ENCODE assay signal across 14 mouse cellular contexts in genomic region chr2:60923756-60924544, GRCm38 (mm10). TPM values are rescaled to one million over a fixed set of nuclear protein-coding genes. Genes with fewer than 3 reads are reported as not detected.
DNase-seq lines count a peak whose midpoint lies in the region; ATAC-seq lines count a peak whose summit lies in the region.
"Had no signal": no experiment of that assay in that cellular context is flagged by ENCODE, and none has a peak within 500 bp of the region (broad histone marks: within the 10 kb centered on the region; RNA-seq: fewer than 3 reads in every experiment).

No protein-coding gene starts in this region.

- WGBS in heart, embryonic 14.5 days: 44% methylated on average over 11 of the region's 11 CpGs

- no peak for DNase-seq in heart, postnatal 36 days
- peak; percentile 50 for DNase-seq in 3T3-L1 (ENCODE audit: low read depth, low spot score)
- no peak for DNase-seq in retina, embryonic 14.5 days (ENCODE audit: low spot score)
- no peak for DNase-seq in left cerebral cortex, postnatal 36 days (ENCODE audit: low spot score in 2 of 2)
- DNase-seq: adrenal gland, postnatal 10 days; cerebellum, postnatal 36 days; kidney, postnatal 10 days had no signal

- peak overlapping the region; percentile 9 to 79; a peak in 3 of 4 replicates for H3K27ac ChIP-seq in heart, embryonic 14.5 days (replicated peaks in 1 of 2; ENCODE audit: control insufficient read depth in 1 of 2, insufficient read depth in 1 of 2, low read depth in 2 of 2, low read length in 2 of 2)
- H3K27ac ChIP-seq: forebrain, embryonic 15.5 days; limb, embryonic 12.5 days; midbrain, embryonic 13.5 days had no signal

- no peak for ATAC-seq in heart, embryonic 14.5 days (ENCODE audit: insufficient number of reproducible peaks, insufficient read depth, low FRiP score, low read depth)
- peak; percentile 85 for ATAC-seq in CD4-positive, CD25-positive, alpha-beta regulatory T cell, adult 4 months
- peak; percentile 17; the same call in 1 of the 2 replicates for ATAC-seq in megakaryocyte, adult 5-6 weeks (ENCODE audit: poor library complexity, severe bottlenecking)
- ATAC-seq: forebrain, embryonic 15.5 days; midbrain, embryonic 13.5 days had no signal

- no peaks in the 10 kb centered on the region for H3K27me3 ChIP-seq in heart, embryonic 14.5 days (ENCODE audit: control insufficient read depth, insufficient read depth, low read length)
- H3K27me3 ChIP-seq: embryonic facial prominence, embryonic 15.5 days; forebrain, embryonic 15.5 days; limb, embryonic 12.5 days; midbrain, embryonic 13.5 days had no signal

- no peaks in the 10 kb centered on the region for H3K9me3 ChIP-seq in heart, embryonic 14.5 days (ENCODE audit: control insufficient read depth, low read length)
- H3K9me3 ChIP-seq: embryonic facial prominence, embryonic 15.5 days; forebrain, embryonic 15.5 days; limb, embryonic 12.5 days; midbrain, embryonic 13.5 days had no signal

- H3K4me2 ChIP-seq in heart, embryonic 14.5 days (ENCODE audit: low read length): peak overlapping the region; percentile 13; the same call in 1 of the 2 replicates
- H3K4me2 ChIP-seq: embryonic facial prominence, embryonic 15.5 days; forebrain, embryonic 15.5 days; limb, embryonic 12.5 days; midbrain, embryonic 13.5 days had no signal

- intact Hi-C loops in heart, postnatal 36 days (cut with DNase I): loop anchor here (2.0 kb wide), 2 partner anchors 39 to 43 kb away; partner anchors contain the start of gene Rbms1
- intact Hi-C loops in left cerebral cortex, postnatal 36 days (cut with DNase I): no loop called here

- no peak overlapping the region; the same call in 1 of the 2 replicates for H3K9ac ChIP-seq in heart, embryonic 14.5 days (ENCODE audit: low read length)
- H3K9ac ChIP-seq: embryonic facial prominence, embryonic 15.5 days; forebrain, embryonic 15.5 days; limb, embryonic 12.5 days; midbrain, embryonic 13.5 days had no signal

- H3K4me3 ChIP-seq in heart, embryonic 14.5 days (ENCODE audit: control insufficient read depth in 1 of 2, insufficient read depth in 1 of 2, low read depth in 1 of 2, low read length in 2 of 2): no peak overlapping the region
- H3K4me3 ChIP-seq: embryonic facial prominence, embryonic 15.5 days; forebrain, embryonic 15.5 days; limb, embryonic 12.5 days; midbrain, embryonic 13.5 days had no signal

- peaks cover 24 to 63% of the 10 kb centered on the region in 2 experiments for H3K4me1 ChIP-seq in heart, embryonic 14.5 days (ENCODE audit: control insufficient read depth in 2 of 2, insufficient read depth in 2 of 2, low read length in 2 of 2)
- H3K4me1 ChIP-seq: midbrain, embryonic 13.5 days had no signal

- H3K36me3 ChIP-seq in heart, embryonic 14.5 days (ENCODE audit: control insufficient read depth, insufficient read depth, low read length): 0 out of 2 replicates have a peak, but pooled peaks cover under 1% of the 10 kb centered on the region
- H3K36me3 ChIP-seq: embryonic facial prominence, embryonic 15.5 days; forebrain, embryonic 15.5 days; limb, embryonic 12.5 days; midbrain, embryonic 13.5 days had no signal

RNA-seq across cellular contexts. Expression of gene Rbms1, which starts 39.0 kb away (rescaled TPM):
- polyA plus RNA-seq in heart, embryonic 14.5 days (2014; fragmentation: Nextera tagmentation; extraction: Ambion mirVana): 79.7 and 84.8 TPM in 2 replicates
- 10 to 100 TPM; 43.2 to 46.4 TPM for total RNA-seq in heart, postnatal 36 days (2021)
- 10 to 100 TPM; 10.6 to 21.7 TPM for polyA plus RNA-seq in CD4-positive, CD25-positive, alpha-beta regulatory T cell, adult 4 months (2017; shearing (Covaris generic))
- total RNA-seq in megakaryocyte, adult 5-6 weeks (2015): 110 and 115 TPM in 2 replicates
- 97.8 and 105 TPM in 2 replicates for total RNA-seq in megakaryocyte, adult 5-6 weeks (2017)
- 10 to 100 TPM; 22.9 to 23.4 TPM for total RNA-seq in left cerebral cortex, postnatal 36 days (2021)
